In the genomic region with DNA sequence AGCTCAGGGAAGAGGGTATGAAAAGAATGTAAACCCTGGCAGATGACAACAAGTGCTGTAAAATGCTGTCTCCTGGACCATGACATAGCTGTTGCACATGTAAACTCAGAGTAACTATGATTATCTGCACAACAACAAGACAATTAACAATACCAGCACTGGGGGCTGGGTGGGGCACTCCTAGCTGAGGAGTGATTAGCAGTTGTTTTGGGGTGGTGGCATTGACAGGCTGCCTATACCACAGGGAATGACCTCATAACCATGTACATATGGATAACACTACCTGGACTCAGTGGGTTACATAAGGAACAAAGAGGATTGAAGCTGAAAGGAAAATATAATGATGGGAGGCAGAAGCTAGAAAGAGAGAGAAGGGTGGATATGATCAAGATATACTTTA, we compare ENCODE assay signal across 18 mouse cellular contexts.
"Had no signal": no experiment of that assay in that cellular context is flagged by ENCODE, and none has a peak within 500 bp of the region (broad histone marks: within the 10 kb centered on the region; RNA-seq: fewer than 3 reads in every experiment).

No protein-coding gene starts in this region.

- H3K9ac ChIP-seq: limb, embryonic 13.5 days; midbrain, embryonic 13.5 days; neural tube, embryonic 13.5 days had no signal

- ATAC-seq: intestine, postnatal 0 days; midbrain, embryonic 13.5 days; midbrain, embryonic 16.5 days had no signal

- DNase-seq: kidney, adult 2 months; kidney, postnatal 25 days; layer of hippocampus, postnatal 36 days; lung, adult 2 months; lung, postnatal 14 days; lung, postnatal 4 days; thymus, adult 18-20 months; thymus, postnatal 36 days had no signal

- H3K4me2 ChIP-seq: limb, embryonic 13.5 days; midbrain, embryonic 13.5 days; neural tube, embryonic 13.5 days had no signal

- H3K9me3 ChIP-seq: limb, embryonic 10.5 days; limb, embryonic 13.5 days; midbrain, embryonic 10.5 days; midbrain, embryonic 13.5 days; neural tube, embryonic 13.5 days had no signal

- H3K27ac ChIP-seq: kidney, postnatal 0 days; layer of hippocampus, adult 2 months; limb, embryonic 10.5 days; limb, embryonic 13.5 days; midbrain, embryonic 10.5 days; midbrain, embryonic 13.5 days; neural tube, embryonic 13.5 days had no signal

- H3K4me1 ChIP-seq: limb, embryonic 10.5 days; limb, embryonic 13.5 days; midbrain, embryonic 10.5 days; midbrain, embryonic 13.5 days; neural tube, embryonic 13.5 days had no signal

- H3K4me3 ChIP-seq: layer of hippocampus, adult 2 months; limb, embryonic 10.5 days; limb, embryonic 13.5 days; midbrain, embryonic 10.5 days; midbrain, embryonic 13.5 days; myocyte; neural tube, embryonic 13.5 days had no signal
